Mouse (Mus musculus) forebrain, embryonic 14.5 days (tissue): ENCODE measurements at regions not wholly inside any gene's neighbourhood (a gene's known extent, or its start where the extent isn't known, plus 50 kb on each side); places are given as distances from the start of the nearest gene placed in this dataset.
A peak's percentile ranks its signal among the peaks of the same experiment; 100 is the strongest.

ENCODE experiments used
- ATAC-seq: fragments of 200-750 bp; cut with Nextera tagmentation; 2 replicates; pipeline ENCODE4 v1.8.0; 2017; ENCODE audit warnings: mild to moderate bottlenecking, moderate library complexity
- DNase-seq: peaks from one replicate; pipeline ENCODE4 v3.0.0-alpha.2; 2015; ENCODE audit warnings: low spot score
- H3K27ac ChIP-seq: fragments of 300-500 bp; sonication (generic); 2 replicates; pipeline ENCODE4 v1.5.1; 2014; ENCODE audit warnings: low read depth, mild to moderate bottlenecking, control low read depth, low read length, moderate library complexity
- H3K27me3 ChIP-seq: fragments of 300-500 bp; sonication (generic); replicated peaks from 2 replicates; pipeline ENCODE4 v1.6.1; 2014; ENCODE audit warnings: low read length, control low read depth, mixed read lengths; ENCODE audit not compliant: control insufficient read depth, insufficient read depth
- H3K36me3 ChIP-seq: fragments of 300-500 bp; sonication (generic); 2 replicates; pipeline ENCODE4 v1.6.1; 2014; ENCODE audit warnings: low read length, control low read depth; ENCODE audit not compliant: control insufficient read depth, insufficient read depth
- H3K4me1 ChIP-seq: fragments of 300-500 bp; sonication (generic); 2 replicates; pipeline ENCODE4 v1.6.1; 2014; ENCODE audit warnings: antibody characterized with exemption, low read length, control low read depth; ENCODE audit not compliant: control insufficient read depth, insufficient read depth
- H3K4me2 ChIP-seq: fragments of 300-500 bp; sonication (generic); 2 replicates; pipeline ENCODE4 v1.6.1; 2014; ENCODE audit warnings: mild to moderate bottlenecking, control low read depth, low read length
- H3K4me3 ChIP-seq: fragments of 300-500 bp; sonication (generic); 2 replicates; pipeline ENCODE4 v1.5.1; 2014; ENCODE audit warnings: low read depth, low read length, control low read depth
- H3K9ac ChIP-seq: fragments of 300-500 bp; sonication (generic); 2 replicates; pipeline ENCODE4 v1.6.1; 2014; ENCODE audit warnings: mild to moderate bottlenecking, low read length, control low read depth, moderate library complexity
- H3K9me3 ChIP-seq: fragments of 300-500 bp; sonication (generic); replicated peaks from 2 replicates; pipeline ENCODE4 v1.6.1; 2016; ENCODE audit warnings: low read length, control low read depth, mixed read lengths; ENCODE audit not compliant: control insufficient read depth
- WGBS: fragments of 180-500 bp; shearing (Covaris S2); extraction: QIAGEN DNeasy Blood & Tissue Kit; methylation state at CpG from one replicate; pipeline ENCODE4 v1.1.7; 2014; 5-methylcytosine and 5-hydroxymethylcytosine counted together

DNA sequence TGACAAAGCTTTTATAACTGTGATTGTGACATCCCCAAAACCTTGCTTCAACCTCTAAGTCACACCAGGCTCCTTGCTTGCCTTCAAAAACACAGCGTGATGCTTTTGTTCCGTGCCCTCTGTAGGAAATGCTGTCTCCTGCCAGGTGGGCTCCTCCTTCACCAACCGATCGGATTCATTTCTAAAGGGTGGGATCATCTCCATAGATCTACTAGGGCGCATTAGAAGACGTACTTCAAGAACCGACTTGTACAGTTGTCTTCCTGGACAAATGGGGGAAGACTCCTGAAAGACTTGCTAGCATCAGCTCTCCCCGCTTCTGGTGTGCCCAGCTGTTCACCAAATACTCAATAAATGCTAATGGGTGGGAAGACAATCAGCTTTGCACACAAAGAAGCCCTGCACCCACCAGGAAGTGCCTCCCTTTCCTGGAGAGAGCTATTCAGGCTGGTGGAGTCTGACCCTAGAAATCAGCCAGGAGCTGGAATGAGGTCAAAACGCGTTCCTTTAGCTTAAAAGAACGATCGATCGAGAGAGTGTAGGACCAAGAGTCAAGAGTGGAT lies 53.0 kb downstream of the Hoxa1 start:
- Histone ChIP-seq H3K27me3 (no peaks in the 10 kb centered on the region), H3K9ac (no peak overlapping the region), H3K4me2 (no peak overlapping the region), H3K36me3 (no peaks in the 10 kb centered on the region), H3K27ac (no peak overlapping the region), H3K9me3 (no peaks in the 10 kb centered on the region), H3K4me3 (no peak overlapping the region), H3K4me1 (no peaks in the 10 kb centered on the region; the same call in none of the 2 replicates)
- DNase-seq (no peak), ATAC-seq (no peak)
- WGBS, result 36% methylated on average over 13 of the region's 13 CpGs

GRCm38 (mm10) chr6:52104141-52104540 lies 54.0 kb downstream of the Hoxa1 start:
- Histone ChIP-seq H3K9ac (no peak overlapping the region), H3K4me2 (no peak overlapping the region), H3K27ac (no peak overlapping the region), H3K4me3 (no peak overlapping the region), H3K36me3 (no peaks in the 10 kb centered on the region), H3K4me1 (no peaks in the 10 kb centered on the region; the same call in none of the 2 replicates), H3K9me3 (no peaks in the 10 kb centered on the region), H3K27me3 (no peaks in the 10 kb centered on the region)
- DNase-seq, result no peak
- ATAC-seq, result no peak
- WGBS, result 97% methylated on average over 11 of the region's 11 CpGs

GRCm38 (mm10) chr6:52103661-52104060 lies 54.5 kb downstream of the Hoxa1 start:
- H3K4me2 ChIP-seq, result no peak overlapping the region
- no peak for ATAC-seq
- DNase-seq, result no peak
- H3K27me3 ChIP-seq, result no peaks in the 10 kb centered on the region
- H3K9ac ChIP-seq, result no peak overlapping the region
- H3K36me3 ChIP-seq, result no peaks in the 10 kb centered on the region
- H3K27ac ChIP-seq, result no peak overlapping the region
- WGBS, result 95% methylated on average over 7 of the region's 7 CpGs
- H3K4me1 ChIP-seq, result no peaks in the 10 kb centered on the region; the same call in none of the 2 replicates
- no peak overlapping the region for H3K4me3 ChIP-seq
- no peaks in the 10 kb centered on the region for H3K9me3 ChIP-seq

- WGBS, result 73% methylated on average over 8 of the region's 8 CpGs
- H3K9me3 ChIP-seq, result no peaks in the 10 kb centered on the region
These were observed 55.4 kb downstream of the Hoxa1 start for GRCm38 (mm10) chr6:52102699-52103098.

DNA sequence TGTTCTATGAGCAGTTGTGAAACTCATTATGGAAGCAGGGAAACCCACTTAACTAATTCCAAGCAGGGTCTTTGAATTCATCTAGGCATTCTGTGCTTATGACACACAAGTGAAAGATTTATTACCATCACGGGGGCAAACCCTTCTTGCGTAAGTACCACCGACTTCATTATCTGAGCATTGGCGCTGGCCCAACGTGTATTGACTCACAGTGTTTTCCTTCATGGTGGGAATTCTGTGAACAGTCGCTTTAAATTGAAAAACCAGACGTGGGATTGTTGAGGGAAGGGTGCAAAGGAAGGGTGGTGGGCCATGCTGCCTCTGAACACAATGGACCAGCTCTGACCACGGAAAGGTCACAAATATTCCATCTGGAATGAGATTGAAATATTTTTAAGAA lies 55.9 kb downstream of the Hoxa1 start:
- no peaks in the 10 kb centered on the region for H3K9me3 ChIP-seq
- H3K4me3 ChIP-seq, result no peak overlapping the region
- H3K4me1 ChIP-seq, result no peaks in the 10 kb centered on the region; the same call in none of the 2 replicates
- peak; percentile 51 for DNase-seq
- H3K27ac ChIP-seq, result no peak overlapping the region
- no peak for ATAC-seq
- no peaks in the 10 kb centered on the region for H3K27me3 ChIP-seq
- 36% methylated on average over 8 of the region's 8 CpGs for WGBS
- H3K4me2 ChIP-seq, result no peak overlapping the region
- H3K36me3 ChIP-seq, result no peaks in the 10 kb centered on the region
- no peak overlapping the region for H3K9ac ChIP-seq

More at GRCm38 (mm10) chr6:52102699-52103098, 55.4 kb downstream of the Hoxa1 start:
- no peaks in the 10 kb centered on the region; the same call in none of the 2 replicates for H3K4me1 ChIP-seq
- ATAC-seq (no peak), DNase-seq (no peak)
- no peaks in the 10 kb centered on the region for H3K27me3 ChIP-seq
- no peak overlapping the region for H3K4me3 ChIP-seq
- H3K27ac ChIP-seq, result no peak overlapping the region
- no peaks in the 10 kb centered on the region for H3K36me3 ChIP-seq
- H3K9ac ChIP-seq, result no peak overlapping the region
- H3K4me2 ChIP-seq, result no peak overlapping the region

DNA sequence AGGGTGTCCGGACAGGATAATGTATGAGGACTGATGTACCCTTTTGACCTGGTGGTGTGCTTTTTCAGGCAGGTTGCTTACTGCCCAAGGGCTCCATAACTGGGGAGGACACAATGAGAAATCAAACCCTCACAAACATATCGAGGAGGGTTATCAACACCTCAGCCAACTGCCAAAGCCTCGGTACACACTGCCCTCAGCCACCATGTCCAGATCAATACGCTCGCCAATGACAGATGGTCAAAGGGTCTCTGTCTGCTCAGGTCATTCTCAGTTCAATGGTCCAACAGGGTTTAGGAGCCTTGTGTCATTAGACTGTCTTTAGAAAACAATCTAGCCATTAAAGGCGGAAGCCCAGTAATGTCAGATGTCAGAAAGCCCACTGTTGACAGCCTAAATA lies 56.9 kb downstream of the Hoxa1 start:
- H3K4me3 ChIP-seq, result no peak overlapping the region
- no peak for ATAC-seq
- no peak for DNase-seq
- H3K27me3 ChIP-seq, result no peaks in the 10 kb centered on the region
- no peak overlapping the region for H3K9ac ChIP-seq
- H3K4me1 ChIP-seq, result no peaks in the 10 kb centered on the region; the same call in none of the 2 replicates
- no peaks in the 10 kb centered on the region for H3K36me3 ChIP-seq
- no peak overlapping the region for H3K27ac ChIP-seq
- 93% methylated on average over 6 of the region's 6 CpGs for WGBS
- no peak overlapping the region for H3K4me2 ChIP-seq
- no peaks in the 10 kb centered on the region for H3K9me3 ChIP-seq

GRCm38 (mm10) chr6:52098851-52099250 lies 59.3 kb downstream of the Hoxa1 start:
- no peak overlapping the region for H3K9ac ChIP-seq
- no peaks in the 10 kb centered on the region for H3K36me3 ChIP-seq
- ATAC-seq (no peak), DNase-seq (no peak)
- H3K9me3 ChIP-seq, result no peaks in the 10 kb centered on the region
- no peak overlapping the region for H3K27ac ChIP-seq
- 88% methylated on average over 7 of the region's 7 CpGs for WGBS
- H3K4me1 ChIP-seq, result no peaks in the 10 kb centered on the region; the same call in none of the 2 replicates
- no peak overlapping the region for H3K4me2 ChIP-seq
- no peaks in the 10 kb centered on the region for H3K27me3 ChIP-seq
- H3K4me3 ChIP-seq, result no peak overlapping the region

GRCm38 (mm10) chr6:52095575-52095974 lies 62.5 kb downstream of the Hoxa1 start:
- no peak overlapping the region for H3K9ac ChIP-seq
- no peak overlapping the region for H3K27ac ChIP-seq
- no peak overlapping the region for H3K4me3 ChIP-seq
- no peaks in the 10 kb centered on the region for H3K4me1 ChIP-seq
- WGBS, result 94% methylated on average over 7 of the region's 7 CpGs
- no peaks in the 10 kb centered on the region for H3K27me3 ChIP-seq
- H3K36me3 ChIP-seq, result no peaks in the 10 kb centered on the region
- no peak overlapping the region for H3K4me2 ChIP-seq
- DNase-seq, result no peak
- no peak for ATAC-seq
- H3K9me3 ChIP-seq, result no peaks in the 10 kb centered on the region

DNA sequence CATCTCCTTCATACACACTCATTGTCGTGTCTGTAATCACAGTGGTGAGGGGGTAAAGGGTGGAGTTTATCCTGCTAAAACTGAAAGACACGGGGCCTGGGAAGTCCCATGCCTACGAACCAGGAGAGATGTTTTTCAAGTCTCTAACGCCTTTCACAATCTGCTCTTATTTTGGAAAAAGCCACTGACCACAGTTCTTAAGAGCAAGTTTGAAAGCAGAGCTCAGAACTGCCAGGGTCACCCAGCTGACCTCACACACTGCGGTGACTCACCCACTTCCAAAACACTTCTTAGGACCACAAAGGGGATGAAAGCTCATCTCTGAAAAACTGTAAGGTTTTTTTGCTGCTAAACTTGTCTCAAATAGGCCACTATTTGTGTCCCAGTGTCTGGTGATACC lies 66.7 kb downstream of the Hoxa1 start:
- Histone ChIP-seq H3K4me2 (no peak overlapping the region), H3K9ac (no peak overlapping the region)

More for the DNA sequence above, 66.7 kb downstream of the Hoxa1 start:
- no peak overlapping the region for H3K4me3 ChIP-seq
- WGBS, result 56% methylated on average over 5 of the region's 5 CpGs
- no peaks in the 10 kb centered on the region for H3K9me3 ChIP-seq
- no peaks in the 10 kb centered on the region for H3K36me3 ChIP-seq
- H3K4me1 ChIP-seq, result no peaks in the 10 kb centered on the region
- no peak overlapping the region for H3K27ac ChIP-seq
- no peaks in the 10 kb centered on the region for H3K27me3 ChIP-seq
- no peak for DNase-seq
- ATAC-seq, result no peak
